Mouse (Mus musculus): ENCODE results near the gene Gstp2. TPM values are rescaled to one million over a fixed set of nuclear protein-coding genes. Genes with fewer than 3 reads are reported as not detected.
"Not testable (repeated sequence)": the region's sequence is repeated elsewhere in the genome, so short reads cannot be mapped to it uniquely, and the experiment has no call there.

Gene Gstp2
- polyA plus RNA-seq, 1 experiment from 2014 or later, result 13.2 TPM

- not testable (repeated sequence) for ATAC-seq (ENCODE audit: insufficient read depth, low FRiP score, low read depth); H3K27me3 ChIP-seq (replicated peaks); H3K27ac ChIP-seq; H3K9me3 ChIP-seq; H3K4me3 ChIP-seq (replicated peaks); H3K4me2 ChIP-seq; H3K9ac ChIP-seq; H3K36me3 ChIP-seq
- H3K4me1 ChIP-seq, result peaks cover 12% of the 10 kb centered on the region
- WGBS, result 91% methylated on average over 4 of the region's 4 CpGs
Observed at GRCm38 (mm10) chr19:4041500-4041899, 4.3 kb downstream of the Gstp2 start.

GRCm38 (mm10) chr19:4040941-4041340 is 4.9 kb downstream of the Gstp2 start:
- 86% methylated on average over 5 of the region's 5 CpGs for WGBS
- H3K36me3 ChIP-seq; H3K27ac ChIP-seq; H3K4me2 ChIP-seq; H3K9ac ChIP-seq; H3K4me3 ChIP-seq (replicated peaks); H3K9me3 ChIP-seq; H3K27me3 ChIP-seq (replicated peaks); ATAC-seq (ENCODE audit: insufficient read depth, low FRiP score, low read depth): not testable (repeated sequence)
- H3K4me1 ChIP-seq, result peaks cover 13% of the 10 kb centered on the region

GRCm38 (mm10) chr19:4037788-4038232 is 8.0 kb downstream of the Gstp2 start, which contains the start of gene Gstp1:
Gstp1 (minus strand) TSS chr19:4037985.
- H3K4me1 ChIP-seq, result peaks cover 11% of the 10 kb centered on the region
- under 1% methylated on average over 26 of the region's 26 CpGs for whole genome bisulfite sequencing
- H3K27ac ChIP-seq, result peak within 1 kb of the TSS; percentile 87
- H3K36me3 ChIP-seq, result no peaks in the 10 kb centered on the region
- no peaks in the 10 kb centered on the region for H3K9me3 ChIP-seq
- peak within 1 kb of the TSS; percentile 67 for H3K9ac ChIP-seq
- peak within 1 kb of the TSS; percentile 74 for H3K4me3 ChIP-seq (replicated peaks)
- no peaks in the 10 kb centered on the region for H3K27me3 ChIP-seq (replicated peaks)
- peak within 1 kb of the TSS; percentile 68 for H3K4me2 ChIP-seq
- peak; percentile 71 for ATAC-seq (ENCODE audit: insufficient read depth, low FRiP score, low read depth)

- 0 out of 2 replicates have a peak, but pooled peaks have one; percentile 2 for ATAC-seq (ENCODE audit: insufficient read depth, low FRiP score, low read depth)
- not testable (repeated sequence) for H3K27me3 ChIP-seq (replicated peaks); H3K9me3 ChIP-seq; H3K36me3 ChIP-seq
- peak overlapping the region; percentile 87 for H3K27ac ChIP-seq
- peak overlapping the region; percentile 67 for H3K9ac ChIP-seq
- peaks cover 16% of the 10 kb centered on the region for H3K4me1 ChIP-seq
- peak overlapping the region; percentile 74 for H3K4me3 ChIP-seq (replicated peaks)
- peak overlapping the region; percentile 68 for H3K4me2 ChIP-seq
- WGBS, result 24% methylated on average over 8 of the region's 8 CpGs
Observed at GRCm38 (mm10) chr19:4037154-4037787, 8.6 kb downstream of the Gstp2 start.

- no peak overlapping the region; the same call in 1 of the 2 replicates for H3K4me3 ChIP-seq (replicated peaks)
Observed at GRCm38 (mm10) chr19:4036327-4037045, 9.3 kb downstream of the Gstp2 start.

GRCm38 (mm10) chr19:4033742-4034141 is 12.1 kb downstream of the Gstp2 start:
- Histone ChIP-seq H3K27ac (peak overlapping the region; percentile 40; the same call in 1 of the 2 replicates), H3K9me3 (no peaks in the 10 kb centered on the region), H3K4me2 (no peak overlapping the region), H3K36me3 (no peaks in the 10 kb centered on the region), H3K27me3 (replicated peaks) (no peaks in the 10 kb centered on the region), H3K9ac (no peak overlapping the region), H3K4me3 (replicated peaks) (no peak overlapping the region), H3K4me1 (peaks cover 16% of the 10 kb centered on the region)
- no peak for ATAC-seq (ENCODE audit: insufficient read depth, low FRiP score, low read depth)
- 58% methylated on average over 5 of the region's 5 CpGs for WGBS

More at GRCm38 (mm10) chr19:4036327-4037045, 9.3 kb downstream of the Gstp2 start:
- Histone ChIP-seq H3K9ac (no peak overlapping the region), H3K9me3 (no peaks in the 10 kb centered on the region), H3K27ac (0 out of 2 replicates have a peak overlapping the region, but pooled peaks have one; percentile 16), H3K4me2 (peak overlapping the region; percentile 50), H3K4me1 (peaks cover 16% of the 10 kb centered on the region), H3K27me3 (replicated peaks) (no peaks in the 10 kb centered on the region), H3K36me3 (no peaks in the 10 kb centered on the region)
- 61% methylated on average over 12 of the region's 12 CpGs for WGBS
- ATAC-seq (ENCODE audit: insufficient read depth, low FRiP score, low read depth), result peak; percentile 45; the same call in 1 of the 2 replicates

- H3K9me3 ChIP-seq, result no peaks in the 10 kb centered on the region
- no peaks in the 10 kb centered on the region for H3K27me3 ChIP-seq (replicated peaks)
- peak; percentile 43; the same call in 1 of the 2 replicates for ATAC-seq (ENCODE audit: insufficient read depth, low FRiP score, low read depth)
- H3K27ac ChIP-seq, result no peak overlapping the region; the same call in 1 of the 2 replicates
- H3K9ac ChIP-seq, result no peak overlapping the region
- H3K4me2 ChIP-seq, result no peak overlapping the region
- H3K4me1 ChIP-seq, result peaks cover 16% of the 10 kb centered on the region
- WGBS, result 61% methylated on average over 3 of the region's 3 CpGs
- H3K4me3 ChIP-seq (replicated peaks), result no peak overlapping the region
- no peaks in the 10 kb centered on the region for H3K36me3 ChIP-seq
Observed at GRCm38 (mm10) chr19:4033298-4033697, 12.5 kb downstream of the Gstp2 start.

GRCm38 (mm10) chr19:4032668-4033067 is 13.2 kb downstream of the Gstp2 start:
- Histone ChIP-seq H3K4me3 (replicated peaks) (no peak overlapping the region), H3K27ac (peak overlapping the region; percentile 33; the same call in 1 of the 2 replicates), H3K27me3 (replicated peaks) (no peaks in the 10 kb centered on the region), H3K9me3 (no peaks in the 10 kb centered on the region), H3K9ac (no peak overlapping the region), H3K4me2 (no peak overlapping the region), H3K4me1 (peaks cover 16% of the 10 kb centered on the region), H3K36me3 (no peaks in the 10 kb centered on the region)
- 51% methylated on average over 7 of the region's 7 CpGs for WGBS
- no peak for ATAC-seq (ENCODE audit: insufficient read depth, low FRiP score, low read depth)

- H3K9me3 ChIP-seq, result no peaks in the 10 kb centered on the region
- no peak for ATAC-seq (ENCODE audit: insufficient read depth, low FRiP score, low read depth)
Observed at GRCm38 (mm10) chr19:4027576-4027975, 18.2 kb downstream of the Gstp2 start.

GRCm38 (mm10) chr19:4023185-4023584 is 22.6 kb downstream of the Gstp2 start:
- H3K4me2 ChIP-seq, result no peak overlapping the region
- 62% methylated on average over 7 of the region's 7 CpGs for WGBS
- ATAC-seq (ENCODE audit: insufficient read depth, low FRiP score, low read depth), result no peak

More at GRCm38 (mm10) chr19:4027576-4027975, 18.2 kb downstream of the Gstp2 start:
- Histone ChIP-seq H3K9ac (no peak overlapping the region), H3K27me3 (replicated peaks) (no peaks in the 10 kb centered on the region), H3K27ac (no peak overlapping the region), H3K4me3 (replicated peaks) (no peak overlapping the region), H3K4me1 (peaks cover 2% of the 10 kb centered on the region; the same call in 1 of the 2 replicates), H3K36me3 (no peaks in the 10 kb centered on the region), H3K4me2 (no peak overlapping the region)

GRCm38 (mm10) chr19:4018743-4019583 is 26.9 kb downstream of the Gstp2 start:
- no peaks in the 10 kb centered on the region for H3K9me3 ChIP-seq
- H3K36me3 ChIP-seq, result no peaks in the 10 kb centered on the region
- H3K4me3 ChIP-seq (replicated peaks), result no peak overlapping the region
- H3K4me2 ChIP-seq, result peak overlapping the region; percentile 8; the same call in 1 of the 2 replicates
- H3K27ac ChIP-seq, result 0 out of 2 replicates have a peak overlapping the region, but pooled peaks have one; percentile 16
- no peaks in the 10 kb centered on the region for H3K27me3 ChIP-seq (replicated peaks)
- peaks cover 9% of the 10 kb centered on the region; the same call in 1 of the 2 replicates for H3K4me1 ChIP-seq
- ATAC-seq (ENCODE audit: insufficient read depth, low FRiP score, low read depth), result peak; percentile 79
- no peak overlapping the region for H3K9ac ChIP-seq
- WGBS, result 29% methylated on average over 18 of the region's 18 CpGs

More at GRCm38 (mm10) chr19:4023185-4023584, 22.6 kb downstream of the Gstp2 start:
- Histone ChIP-seq H3K9me3 (no peaks in the 10 kb centered on the region), H3K4me3 (replicated peaks) (no peak overlapping the region), H3K27ac (no peak overlapping the region), H3K27me3 (replicated peaks) (no peaks in the 10 kb centered on the region), H3K9ac (no peak overlapping the region), H3K36me3 (no peaks in the 10 kb centered on the region), H3K4me1 (peaks cover 9% of the 10 kb centered on the region; the same call in 1 of the 2 replicates)

All from stomach, embryonic 15.5 days (tissue).